Mouse (Mus musculus): ENCODE data around the gene Itga2b. TPM values are rescaled to one million over a fixed set of nuclear protein-coding genes. Genes with fewer than 3 reads are reported as not detected.
A peak's percentile ranks its signal among the peaks of the same experiment; 100 is the strongest.

The Itga2b gene
- polyA plus RNA-seq, 1 experiment: 16.0 TPM

GRCm38 (mm10) chr11:102479581-102479980 lies 9.7 kb upstream of the Itga2b start:
- no peak for DNase-seq
- Histone ChIP-seq H3K4me3 (ENCODE audit: insufficient read depth, low read depth, low read length) (no peak overlapping the region), H3K27ac (ENCODE audit: insufficient read depth, low read depth, low read length) (no peak overlapping the region), H3K27me3 (replicated peaks; ENCODE audit: control insufficient read depth, insufficient read depth, low read length) (no peaks in the 10 kb centered on the region), H3K4me1 (ENCODE audit: control insufficient read depth, insufficient read depth, low read length) (no peaks in the 10 kb centered on the region), H3K36me3 (ENCODE audit: control insufficient read depth, insufficient read depth, low read length) (peaks cover 12% of the 10 kb centered on the region)
- WGBS: 95% methylated on average over 23 of the region's 23 CpGs
- TF ChIP-seq CTCF (conservative IDR thresholded peaks at IDR 0.05; ENCODE audit: insufficient read depth, insufficient read length, low read depth, low read length) (no peak), POLR2A (IDR thresholded peaks at IDR 0.05; ENCODE audit: low read depth, low read length) (no peak)

DNA sequence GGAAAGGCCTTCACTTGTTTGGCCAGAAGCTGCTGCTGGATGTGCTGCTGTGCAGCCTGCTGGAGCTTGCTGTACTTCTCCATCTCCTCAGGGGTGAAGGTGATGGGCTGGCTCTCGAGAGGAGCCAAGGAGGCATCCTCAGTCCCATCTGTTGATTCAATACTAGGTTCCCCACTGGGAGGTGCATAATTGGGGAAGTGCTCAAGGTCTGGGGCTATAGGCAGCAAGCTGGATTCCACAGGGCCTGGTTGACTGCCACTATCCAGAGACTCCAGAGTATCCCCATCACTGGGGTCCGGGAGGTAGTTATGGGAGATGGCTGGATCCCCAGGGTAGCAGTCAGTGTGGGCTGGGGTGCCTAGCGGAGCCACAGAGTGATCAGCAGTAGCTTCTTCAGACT lies 8.7 kb upstream of the Itga2b start:
- H3K27me3 ChIP-seq (replicated peaks; ENCODE audit: control insufficient read depth, insufficient read depth, low read length): no peaks in the 10 kb centered on the region
- DNase-seq: no peak
- peaks cover 12% of the 10 kb centered on the region for H3K36me3 ChIP-seq (ENCODE audit: control insufficient read depth, insufficient read depth, low read length)
- WGBS: 95% methylated on average over 3 of the region's 3 CpGs
- no peaks in the 10 kb centered on the region for H3K4me1 ChIP-seq (ENCODE audit: control insufficient read depth, insufficient read depth, low read length)
- TF ChIP-seq CTCF (conservative IDR thresholded peaks at IDR 0.05; ENCODE audit: insufficient read depth, insufficient read length, low read depth, low read length) (no peak), POLR2A (IDR thresholded peaks at IDR 0.05; ENCODE audit: low read depth, low read length) (no peak)
- H3K27ac ChIP-seq (ENCODE audit: insufficient read depth, low read depth, low read length): no peak overlapping the region
- no peak overlapping the region for H3K4me3 ChIP-seq (ENCODE audit: insufficient read depth, low read depth, low read length)

GRCm38 (mm10) chr11:102475027-102475426 lies 5.1 kb upstream of the Itga2b start:
- Histone ChIP-seq H3K4me1 (ENCODE audit: control insufficient read depth, insufficient read depth, low read length) (no peaks in the 10 kb centered on the region), H3K36me3 (ENCODE audit: control insufficient read depth, insufficient read depth, low read length) (peaks cover 2% of the 10 kb centered on the region; the same call in 1 of the 2 replicates), H3K27ac (ENCODE audit: insufficient read depth, low read depth, low read length) (no peak overlapping the region), H3K4me3 (ENCODE audit: insufficient read depth, low read depth, low read length) (no peak overlapping the region), H3K27me3 (replicated peaks; ENCODE audit: control insufficient read depth, insufficient read depth, low read length) (no peaks in the 10 kb centered on the region)
- 96% methylated on average over 3 of the region's 3 CpGs for WGBS
- no peak for TF ChIP-seq CTCF (conservative IDR thresholded peaks at IDR 0.05; ENCODE audit: insufficient read depth, insufficient read length, low read depth, low read length)
- no peak for TF ChIP-seq POLR2A (IDR thresholded peaks at IDR 0.05; ENCODE audit: low read depth, low read length)
- no peak for DNase-seq

DNA sequence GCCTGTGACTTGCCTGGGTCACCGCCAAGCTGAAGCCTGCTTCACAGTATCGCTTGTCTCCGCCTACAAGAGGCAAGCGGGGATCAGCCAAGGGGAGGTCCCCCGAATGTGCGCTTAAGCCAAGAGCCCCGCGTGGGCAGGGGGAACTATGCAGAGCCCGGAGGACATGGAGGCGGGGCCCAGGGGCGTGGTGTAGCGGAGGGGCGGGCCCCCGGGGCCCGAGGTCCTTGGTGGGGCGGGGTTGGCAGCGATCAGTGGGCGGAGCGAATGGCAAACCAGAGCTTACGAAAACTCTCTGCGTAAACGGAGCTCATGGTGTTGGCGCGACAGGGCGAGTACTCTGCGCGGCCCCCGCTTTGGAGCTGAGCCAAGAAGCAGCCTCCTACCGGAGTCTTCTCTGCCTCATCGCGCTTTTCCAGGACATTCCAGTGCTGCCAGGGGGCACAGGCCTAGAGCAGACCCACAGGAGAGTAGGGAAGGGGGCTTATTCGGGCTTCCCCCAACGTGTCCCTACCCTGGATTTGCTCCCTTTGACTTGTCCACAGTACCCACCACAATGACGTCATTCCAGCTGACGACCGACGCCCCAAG lies 2.8 kb downstream of the Itga2b start:
- Histone ChIP-seq H3K36me3 (ENCODE audit: control insufficient read depth, insufficient read depth, low read length) (no peaks in the 10 kb centered on the region), H3K27ac (ENCODE audit: insufficient read depth, low read depth, low read length) (peak overlapping the region; percentile 32; the same call in 1 of the 2 replicates), H3K4me3 (ENCODE audit: insufficient read depth, low read depth, low read length) (peak overlapping the region; percentile 45), H3K27me3 (replicated peaks; ENCODE audit: control insufficient read depth, insufficient read depth, low read length) (no peaks in the 10 kb centered on the region), H3K4me1 (ENCODE audit: control insufficient read depth, insufficient read depth, low read length) (peaks cover 13% of the 10 kb centered on the region)
- peak; percentile 98 for DNase-seq
- WGBS: under 1% methylated on average over 36 of the region's 37 CpGs
- TF ChIP-seq CTCF (conservative IDR thresholded peaks at IDR 0.05; ENCODE audit: insufficient read depth, insufficient read length, low read depth, low read length) (0 out of 2 replicates have a peak, but pooled peaks have one; percentile 11), POLR2A (IDR thresholded peaks at IDR 0.05; ENCODE audit: low read depth, low read length) (no peak)

GRCm38 (mm10) chr11:102465713-102466436 lies 4.0 kb downstream of the Itga2b start:
- Histone ChIP-seq H3K36me3 (ENCODE audit: control insufficient read depth, insufficient read depth, low read length) (no peaks in the 10 kb centered on the region), H3K27ac (ENCODE audit: insufficient read depth, low read depth, low read length) (no peak overlapping the region), H3K4me3 (ENCODE audit: insufficient read depth, low read depth, low read length) (no peak overlapping the region), H3K27me3 (replicated peaks; ENCODE audit: control insufficient read depth, insufficient read depth, low read length) (no peaks in the 10 kb centered on the region), H3K4me1 (ENCODE audit: control insufficient read depth, insufficient read depth, low read length) (peaks cover 19% of the 10 kb centered on the region)
- TF ChIP-seq POLR2A (IDR thresholded peaks at IDR 0.05; ENCODE audit: low read depth, low read length): no peak
- TF ChIP-seq CTCF (conservative IDR thresholded peaks at IDR 0.05; ENCODE audit: insufficient read depth, insufficient read length, low read depth, low read length): no peak
- peak; percentile 76 for DNase-seq
- 19% methylated on average over 26 of the region's 26 CpGs for WGBS

GRCm38 (mm10) chr11:102464901-102465300 lies 5.0 kb downstream of the Itga2b start:
- TF ChIP-seq CTCF (conservative IDR thresholded peaks at IDR 0.05; ENCODE audit: insufficient read depth, insufficient read length, low read depth, low read length) (no peak), POLR2A (IDR thresholded peaks at IDR 0.05; ENCODE audit: low read depth, low read length) (no peak)
- H3K27ac ChIP-seq (ENCODE audit: insufficient read depth, low read depth, low read length): no peak overlapping the region
- H3K4me1 ChIP-seq (ENCODE audit: control insufficient read depth, insufficient read depth, low read length): peaks cover 19% of the 10 kb centered on the region
- H3K27me3 ChIP-seq (replicated peaks; ENCODE audit: control insufficient read depth, insufficient read depth, low read length): no peaks in the 10 kb centered on the region
- WGBS: 92% methylated on average over 6 of the region's 6 CpGs
- no peak overlapping the region for H3K4me3 ChIP-seq (ENCODE audit: insufficient read depth, low read depth, low read length)
- no peaks in the 10 kb centered on the region for H3K36me3 ChIP-seq (ENCODE audit: control insufficient read depth, insufficient read depth, low read length)
- no peak for DNase-seq

DNA sequence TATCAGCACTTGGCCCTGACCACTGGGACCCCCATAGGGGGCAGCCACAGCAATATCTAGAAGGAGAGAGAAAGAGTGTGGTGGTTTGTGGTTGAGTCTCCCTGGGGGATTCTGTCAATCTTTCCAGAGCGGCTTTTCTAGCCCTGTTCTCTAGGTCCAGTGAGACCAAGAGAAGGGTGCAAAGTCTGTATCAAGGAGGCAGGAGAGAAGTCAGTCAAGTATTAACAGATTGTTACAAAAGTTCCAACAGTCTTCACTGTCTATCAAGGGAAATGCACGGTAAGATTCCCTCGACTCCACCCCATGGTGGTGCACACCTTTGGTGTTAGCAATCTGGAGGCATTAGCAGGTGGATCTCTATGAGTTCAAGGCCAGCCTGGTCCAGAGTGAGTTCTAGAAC lies 8.2 kb downstream of the Itga2b start:
- no peaks in the 10 kb centered on the region for H3K36me3 ChIP-seq (ENCODE audit: control insufficient read depth, insufficient read depth, low read length)
- H3K4me1 ChIP-seq (ENCODE audit: control insufficient read depth, insufficient read depth, low read length): peaks cover 12% of the 10 kb centered on the region
- no peak overlapping the region for H3K4me3 ChIP-seq (ENCODE audit: insufficient read depth, low read depth, low read length)
- DNase-seq: peak; percentile 82
- WGBS: 57% methylated on average over 3 of the region's 3 CpGs
- TF ChIP-seq POLR2A (IDR thresholded peaks at IDR 0.05; ENCODE audit: low read depth, low read length) (no peak), CTCF (conservative IDR thresholded peaks at IDR 0.05; ENCODE audit: insufficient read depth, insufficient read length, low read depth, low read length) (no peak)
- peak overlapping the region; percentile 35; the same call in 1 of the 2 replicates for H3K27ac ChIP-seq (ENCODE audit: insufficient read depth, low read depth, low read length)
- no peaks in the 10 kb centered on the region for H3K27me3 ChIP-seq (replicated peaks; ENCODE audit: control insufficient read depth, insufficient read depth, low read length)
